Mouse (Mus musculus): ENCODE measurements around the gene Nfkbil1. TPM values are rescaled to one million over a fixed set of nuclear protein-coding genes. Genes with fewer than 3 reads are reported as not detected.

The Nfkbil1 gene
- polyA plus RNA-seq, 1 experiment from 2014 or later = 3.8 TPM

DNA sequence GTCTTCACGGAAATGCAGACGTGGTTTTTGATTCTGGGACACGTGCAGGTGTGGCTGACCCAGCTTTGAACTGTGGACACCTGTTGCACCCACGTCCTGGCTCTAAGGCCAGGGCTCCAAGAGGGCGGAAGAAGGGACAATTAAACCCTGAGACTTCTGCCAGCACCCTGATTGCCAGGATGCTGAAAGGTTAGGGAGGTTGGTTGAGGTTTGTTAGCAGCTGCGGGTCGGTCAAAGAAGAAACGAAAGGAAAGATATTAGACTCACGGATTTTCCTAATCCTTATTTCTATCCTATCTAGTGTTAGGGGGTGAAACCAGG is 39.3 kb downstream of the Nfkbil1 start:
- Histone ChIP-seq H3K4me1 (ENCODE audit: control insufficient read depth, insufficient read depth, low read length) (peaks cover 6% of the 10 kb centered on the region; the same call in 1 of the 2 replicates), H3K36me3 (ENCODE audit: control insufficient read depth, insufficient read depth, low read length) (no peaks in the 10 kb centered on the region), H3K9me3 (ENCODE audit: control insufficient read depth, low read length) (no peaks in the 10 kb centered on the region), H3K27me3 (ENCODE audit: control insufficient read depth, insufficient read depth, low read length) (peaks cover 29% of the 10 kb centered on the region), H3K27ac (replicated peaks; ENCODE audit: low read depth, low read length) (no peak overlapping the region), H3K4me3 (replicated peaks; ENCODE audit: low read depth, low read length) (peak overlapping the region; percentile 30), H3K4me2 (ENCODE audit: low read length) (peak overlapping the region; percentile 62), H3K9ac (replicated peaks; ENCODE audit: low read length) (no peak overlapping the region; the same call in 1 of the 2 replicates)
- DNase-seq (no peak), ATAC-seq (ENCODE audit: low FRiP score, low TSS enrichment) (no peak)
- 41% methylated on average over 9 of the region's 9 CpGs for WGBS

DNA sequence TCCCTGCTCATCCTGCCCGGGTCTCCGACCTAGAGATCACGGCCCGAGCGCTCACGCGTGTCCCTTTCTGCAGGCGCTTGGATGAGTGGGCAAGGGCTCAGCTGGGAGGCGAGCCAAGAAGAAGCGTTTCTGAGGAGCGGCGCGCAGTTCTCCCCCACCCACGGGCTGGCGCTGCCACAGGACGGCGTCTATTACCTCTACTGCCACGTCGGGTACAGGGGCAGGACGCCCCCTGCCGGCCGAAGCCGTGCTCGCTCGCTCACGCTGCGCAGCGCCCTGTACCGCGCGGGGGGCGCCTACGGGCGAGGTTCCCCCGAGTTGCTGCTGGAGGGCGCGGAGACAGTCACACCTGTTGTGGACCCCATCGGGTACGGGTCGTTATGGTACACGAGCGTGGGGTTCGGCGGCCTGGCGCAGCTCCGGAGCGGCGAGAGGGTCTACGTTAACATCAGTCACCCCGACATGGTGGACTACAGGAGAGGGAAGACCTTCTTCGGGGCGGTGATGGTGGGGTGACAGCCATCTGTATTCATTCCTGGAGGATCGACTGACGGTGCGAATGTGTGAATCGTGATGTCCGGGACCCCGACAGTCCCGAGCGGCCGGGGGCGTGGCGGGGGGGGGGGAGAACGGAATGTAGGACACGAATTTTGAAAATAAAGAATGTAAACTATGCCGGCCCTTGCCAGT is 39.8 kb downstream of the Nfkbil1 start:
- DNase-seq (peak; percentile 84), ATAC-seq (ENCODE audit: low FRiP score, low TSS enrichment) (peak; percentile 71)
- H3K27me3 ChIP-seq (ENCODE audit: control insufficient read depth, insufficient read depth, low read length) = peaks cover 29% of the 10 kb centered on the region
- H3K9ac ChIP-seq (replicated peaks; ENCODE audit: low read length) = peak overlapping the region; percentile 42; the same call in 1 of the 2 replicates
- 1% methylated on average over 66 of the region's 66 CpGs for WGBS
- no peaks in the 10 kb centered on the region for H3K9me3 ChIP-seq (ENCODE audit: control insufficient read depth, low read length)
- H3K4me3 ChIP-seq (replicated peaks; ENCODE audit: low read depth, low read length) = peak overlapping the region; percentile 30
- no peaks in the 10 kb centered on the region for H3K36me3 ChIP-seq (ENCODE audit: control insufficient read depth, insufficient read depth, low read length)
- H3K27ac ChIP-seq (replicated peaks; ENCODE audit: low read depth, low read length) = no peak overlapping the region
- peak overlapping the region; percentile 62 for H3K4me2 ChIP-seq (ENCODE audit: low read length)
- H3K4me1 ChIP-seq (ENCODE audit: control insufficient read depth, insufficient read depth, low read length) = peaks cover 6% of the 10 kb centered on the region; the same call in 1 of the 2 replicates

DNA sequence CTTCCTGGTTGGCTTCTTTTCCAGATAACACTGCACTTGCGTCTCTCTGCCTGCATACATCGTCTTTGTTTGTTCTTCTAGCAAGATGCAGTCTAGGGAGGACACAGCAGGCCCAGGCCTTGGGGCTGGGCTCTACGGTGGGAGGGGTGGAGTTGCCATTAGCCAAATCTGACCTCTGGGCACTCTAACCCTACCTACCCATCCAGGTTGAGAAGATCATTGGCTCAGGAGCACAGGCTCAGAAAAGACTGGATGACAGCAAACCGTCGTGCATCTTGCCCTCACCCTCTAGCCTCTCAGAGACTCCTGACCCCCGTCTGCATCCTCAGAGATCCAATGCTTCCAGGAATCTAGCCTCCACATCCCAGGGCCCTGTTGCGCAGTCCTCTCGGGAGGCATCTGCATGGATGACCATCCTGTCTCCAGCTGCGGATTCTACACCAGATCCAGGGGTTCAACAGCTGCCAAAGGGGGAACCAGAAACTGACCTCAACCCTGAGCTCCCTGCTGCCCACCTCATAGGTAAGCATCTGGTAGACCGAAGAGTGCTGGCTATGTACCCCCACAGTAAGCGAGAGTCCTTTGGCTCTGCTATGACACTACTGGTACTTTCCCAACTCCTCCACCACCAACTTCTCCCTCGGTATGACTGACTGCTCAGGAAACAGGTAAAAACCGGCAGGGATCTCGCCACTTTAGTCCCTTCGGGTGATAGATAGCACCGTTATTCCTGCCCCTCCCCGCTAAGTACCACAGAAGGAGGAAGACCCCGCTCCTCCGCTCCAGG is 40.6 kb downstream of the Nfkbil1 start:
- peaks cover 29% of the 10 kb centered on the region for H3K27me3 ChIP-seq (ENCODE audit: control insufficient read depth, insufficient read depth, low read length)
- peak overlapping the region; percentile 30 for H3K4me3 ChIP-seq (replicated peaks; ENCODE audit: low read depth, low read length)
- no peaks in the 10 kb centered on the region for H3K9me3 ChIP-seq (ENCODE audit: control insufficient read depth, low read length)
- WGBS = 46% methylated on average over 19 of the region's 19 CpGs
- no peak for ATAC-seq (ENCODE audit: low FRiP score, low TSS enrichment)
- peak overlapping the region; percentile 62 for H3K4me2 ChIP-seq (ENCODE audit: low read length)
- peaks cover 6% of the 10 kb centered on the region; the same call in 1 of the 2 replicates for H3K4me1 ChIP-seq (ENCODE audit: control insufficient read depth, insufficient read depth, low read length)
- H3K9ac ChIP-seq (replicated peaks; ENCODE audit: low read length) = peak overlapping the region; percentile 42; the same call in 1 of the 2 replicates
- H3K36me3 ChIP-seq (ENCODE audit: control insufficient read depth, insufficient read depth, low read length) = no peaks in the 10 kb centered on the region
- no peak for DNase-seq
- H3K27ac ChIP-seq (replicated peaks; ENCODE audit: low read depth, low read length) = no peak overlapping the region

DNA sequence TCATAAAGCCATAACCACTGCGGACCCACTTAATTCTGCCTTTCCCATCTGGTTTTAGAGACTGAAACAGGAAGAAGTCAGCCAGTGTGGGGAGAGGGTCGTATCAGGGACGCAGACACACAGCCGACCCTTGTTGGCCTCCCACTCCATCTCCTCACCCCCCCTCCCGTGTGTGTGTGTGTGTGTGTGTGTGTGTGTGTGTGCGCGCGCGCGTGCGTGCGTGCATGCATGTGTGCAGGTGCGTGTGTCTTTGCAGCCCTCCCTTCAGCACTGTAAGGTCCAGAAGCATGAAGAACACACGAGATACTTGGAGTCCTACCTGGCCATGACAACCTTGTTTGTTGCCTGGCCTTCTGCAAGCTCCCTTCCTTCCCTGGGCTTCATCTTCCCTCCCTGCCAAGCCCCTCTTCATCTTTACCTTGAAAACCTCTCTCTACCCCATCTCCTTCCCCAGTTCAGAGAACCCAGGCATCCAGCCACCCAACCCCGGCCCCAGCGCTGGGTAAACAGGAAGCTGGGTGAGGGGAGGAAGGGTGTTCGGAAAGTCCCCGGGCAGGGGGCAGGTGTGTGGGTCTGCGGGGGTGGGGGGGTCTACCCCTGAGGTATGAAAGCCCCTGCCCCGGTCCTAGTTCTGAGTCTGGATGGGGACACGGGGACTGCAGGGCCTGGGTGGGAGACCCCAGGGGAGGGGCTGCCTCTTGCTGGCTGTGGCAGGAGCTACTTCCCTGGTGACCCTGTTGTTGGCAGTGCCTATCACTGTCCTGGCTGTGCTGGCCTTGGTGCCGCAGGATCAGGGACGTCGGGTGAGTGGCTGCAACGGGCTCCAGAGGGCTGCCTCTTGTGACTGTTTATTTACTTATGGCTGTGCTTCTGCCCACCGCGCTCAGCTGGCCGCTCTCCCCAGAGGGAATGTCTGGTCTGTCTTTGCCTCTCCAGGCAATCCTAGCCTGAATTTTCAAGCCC is 41.4 kb downstream of the Nfkbil1 start, which contains the start of gene Ltb:
Gene Ltb (plus strand): TSS at position 559 of the 963 bp plus-strand sequence.
- Histone ChIP-seq H3K9me3 (ENCODE audit: control insufficient read depth, low read length) (no peaks in the 10 kb centered on the region), H3K4me2 (ENCODE audit: low read length) (peak within 1 kb of the TSS; percentile 62), H3K27ac (replicated peaks; ENCODE audit: low read depth, low read length) (no peak within 1 kb of the TSS), H3K9ac (replicated peaks; ENCODE audit: low read length) (peak within 1 kb of the TSS; percentile 42; the same call in 1 of the 2 replicates), H3K27me3 (ENCODE audit: control insufficient read depth, insufficient read depth, low read length) (peaks cover 29% of the 10 kb centered on the region), H3K36me3 (ENCODE audit: control insufficient read depth, insufficient read depth, low read length) (no peaks in the 10 kb centered on the region), H3K4me1 (ENCODE audit: control insufficient read depth, insufficient read depth, low read length) (peaks cover 6% of the 10 kb centered on the region; the same call in 1 of the 2 replicates), H3K4me3 (replicated peaks; ENCODE audit: low read depth, low read length) (no peak within 1 kb of the TSS)
- ATAC-seq (ENCODE audit: low FRiP score, low TSS enrichment) (no peak), DNase-seq (no peak)
- WGBS = 74% methylated on average over 28 of the region's 28 CpGs

DNA sequence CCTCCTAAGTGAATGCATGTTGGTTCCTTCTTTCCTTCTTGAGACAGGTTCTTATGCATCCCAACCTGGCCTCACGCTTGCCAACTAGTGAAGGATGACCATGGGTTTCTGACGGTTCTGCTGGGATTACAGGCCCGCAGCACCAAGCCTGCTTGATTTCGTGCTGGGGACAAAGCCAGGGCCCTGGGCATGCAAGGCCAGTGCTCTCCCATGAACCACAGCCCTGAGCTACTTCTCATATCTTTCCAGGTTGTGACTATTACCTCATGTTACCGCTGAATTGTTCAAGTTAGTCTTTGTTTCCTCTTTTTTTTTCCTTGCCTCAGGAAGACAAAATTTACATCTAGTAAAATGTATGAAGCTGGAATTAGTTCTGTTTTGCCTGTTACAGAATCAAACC is 42.7 kb downstream of the Nfkbil1 start:
- H3K9ac ChIP-seq (replicated peaks; ENCODE audit: low read length) = no peak overlapping the region
- 86% methylated on average over 5 of the region's 5 CpGs for WGBS
- no peak for ATAC-seq (ENCODE audit: low FRiP score, low TSS enrichment)

DNA sequence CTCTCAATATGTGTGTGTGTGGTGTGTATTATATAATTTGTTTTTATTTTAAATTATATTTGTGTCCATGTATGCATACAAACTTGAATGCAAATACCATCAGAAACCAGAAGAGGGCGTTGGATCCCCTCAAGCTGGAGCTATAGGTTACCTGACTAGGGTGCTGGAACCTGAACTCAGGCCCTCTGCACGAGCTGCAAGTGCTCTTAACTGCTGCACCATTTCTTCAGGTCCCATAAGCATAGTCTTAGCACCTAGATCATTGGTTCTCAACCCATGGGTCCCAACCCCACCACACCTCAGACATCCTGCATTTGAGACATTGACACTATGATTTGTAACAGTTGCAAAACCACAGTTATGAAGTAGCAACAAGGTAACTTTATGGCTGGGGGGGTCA is 43.9 kb downstream of the Nfkbil1 start:
- Histone ChIP-seq H3K27ac (replicated peaks; ENCODE audit: low read depth, low read length) (no peak overlapping the region), H3K4me2 (ENCODE audit: low read length) (no peak overlapping the region), H3K4me3 (replicated peaks; ENCODE audit: low read depth, low read length) (no peak overlapping the region), H3K36me3 (ENCODE audit: control insufficient read depth, insufficient read depth, low read length) (no peaks in the 10 kb centered on the region), H3K9me3 (ENCODE audit: control insufficient read depth, low read length) (no peaks in the 10 kb centered on the region), H3K4me1 (ENCODE audit: control insufficient read depth, insufficient read depth, low read length) (peaks cover 6% of the 10 kb centered on the region; the same call in 1 of the 2 replicates), H3K9ac (replicated peaks; ENCODE audit: low read length) (no peak overlapping the region), H3K27me3 (ENCODE audit: control insufficient read depth, insufficient read depth, low read length) (peaks cover 25% of the 10 kb centered on the region)
- WGBS = 63% methylated on average over 2 of the region's 2 CpGs
- no peak for DNase-seq
- no peak for ATAC-seq (ENCODE audit: low FRiP score, low TSS enrichment)

More for the DNA sequence above, 42.7 kb downstream of the Nfkbil1 start:
- Histone ChIP-seq H3K36me3 (ENCODE audit: control insufficient read depth, insufficient read depth, low read length) (no peaks in the 10 kb centered on the region), H3K27ac (replicated peaks; ENCODE audit: low read depth, low read length) (no peak overlapping the region), H3K4me2 (ENCODE audit: low read length) (no peak overlapping the region), H3K4me3 (replicated peaks; ENCODE audit: low read depth, low read length) (no peak overlapping the region), H3K9me3 (ENCODE audit: control insufficient read depth, low read length) (no peaks in the 10 kb centered on the region), H3K4me1 (ENCODE audit: control insufficient read depth, insufficient read depth, low read length) (peaks cover 6% of the 10 kb centered on the region; the same call in 1 of the 2 replicates), H3K27me3 (ENCODE audit: control insufficient read depth, insufficient read depth, low read length) (peaks cover 29% of the 10 kb centered on the region)
- no peak for DNase-seq

DNA sequence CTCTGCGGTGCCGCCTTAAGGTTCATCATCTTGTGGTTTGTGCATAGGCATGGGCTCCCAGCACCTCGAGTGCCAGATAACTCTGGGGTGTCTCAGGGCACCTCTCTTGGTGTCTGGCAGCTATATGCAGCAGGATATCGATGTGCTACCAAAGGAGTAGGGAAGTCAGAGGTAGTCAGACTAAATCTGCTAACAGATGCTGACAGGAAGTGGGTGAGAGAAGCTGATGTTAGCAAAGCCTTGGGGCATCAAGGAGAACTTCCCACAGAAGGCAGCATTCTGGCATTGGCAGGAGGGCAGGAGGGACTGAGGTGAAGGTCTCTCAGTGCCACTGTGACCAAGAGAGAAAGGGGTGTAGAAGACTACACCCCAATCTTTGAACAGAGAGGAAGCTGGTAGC is 45.5 kb downstream of the Nfkbil1 start:
- Histone ChIP-seq H3K9ac (replicated peaks; ENCODE audit: low read length) (no peak overlapping the region), H3K4me3 (replicated peaks; ENCODE audit: low read depth, low read length) (no peak overlapping the region), H3K27me3 (ENCODE audit: control insufficient read depth, insufficient read depth, low read length) (peaks cover 9% of the 10 kb centered on the region; the same call in 1 of the 2 replicates), H3K9me3 (ENCODE audit: control insufficient read depth, low read length) (no peaks in the 10 kb centered on the region), H3K4me1 (ENCODE audit: control insufficient read depth, insufficient read depth, low read length) (peaks cover 10% of the 10 kb centered on the region; the same call in 1 of the 2 replicates), H3K27ac (replicated peaks; ENCODE audit: low read depth, low read length) (no peak overlapping the region), H3K4me2 (ENCODE audit: low read length) (no peak overlapping the region), H3K36me3 (ENCODE audit: control insufficient read depth, insufficient read depth, low read length) (no peaks in the 10 kb centered on the region)
- WGBS = 76% methylated on average over 4 of the region's 4 CpGs
- no peak for ATAC-seq (ENCODE audit: low FRiP score, low TSS enrichment)
- no peak for DNase-seq

DNA sequence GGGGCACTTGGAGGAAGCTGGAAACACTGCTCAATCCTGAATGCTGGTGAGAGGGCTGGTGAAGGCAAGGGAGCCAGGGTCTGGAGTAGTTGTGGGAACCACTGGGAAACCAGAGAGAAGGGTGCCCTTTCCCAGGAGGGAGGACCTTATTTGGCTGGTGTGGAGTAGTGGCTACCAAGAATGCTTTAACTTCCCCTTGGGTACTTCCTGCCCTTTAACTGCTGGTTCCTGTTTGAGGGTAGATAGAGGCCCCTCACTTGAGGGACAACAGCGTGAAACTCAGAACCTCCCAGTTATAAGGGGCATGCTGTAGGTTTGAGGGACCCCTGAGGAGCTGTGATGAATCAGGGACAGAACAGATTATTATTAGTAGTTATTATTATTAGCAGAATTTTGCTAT is 46.4 kb downstream of the Nfkbil1 start:
- ATAC-seq (ENCODE audit: low FRiP score, low TSS enrichment) (no peak), DNase-seq (no peak)
- Histone ChIP-seq H3K36me3 (ENCODE audit: control insufficient read depth, insufficient read depth, low read length) (no peaks in the 10 kb centered on the region), H3K4me2 (ENCODE audit: low read length) (no peak overlapping the region), H3K9ac (replicated peaks; ENCODE audit: low read length) (no peak overlapping the region), H3K4me3 (replicated peaks; ENCODE audit: low read depth, low read length) (no peak overlapping the region), H3K27me3 (ENCODE audit: control insufficient read depth, insufficient read depth, low read length) (no peaks in the 10 kb centered on the region), H3K9me3 (ENCODE audit: control insufficient read depth, low read length) (no peaks in the 10 kb centered on the region), H3K4me1 (ENCODE audit: control insufficient read depth, insufficient read depth, low read length) (peaks cover 10% of the 10 kb centered on the region; the same call in 1 of the 2 replicates), H3K27ac (replicated peaks; ENCODE audit: low read depth, low read length) (no peak overlapping the region)
- 75% methylated on average over 1 of the region's 1 CpGs for WGBS

Measured in midbrain, embryonic 14.5 days (tissue).